Mouse (Mus musculus) kidney, adult 18-20 months (tissue): ENCODE measurements around the gene Zfp146.
A peak's percentile ranks its signal among the peaks of the same experiment; 100 is the strongest.
"Not testable (repeated sequence)": the region's sequence is repeated elsewhere in the genome, so short reads cannot be mapped to it uniquely, and the experiment has no call there.

Experiments
- DNase-seq: peaks from one replicate; pipeline ENCODE4 v3.0.0; 2021

Zfp146 gene

DNA sequence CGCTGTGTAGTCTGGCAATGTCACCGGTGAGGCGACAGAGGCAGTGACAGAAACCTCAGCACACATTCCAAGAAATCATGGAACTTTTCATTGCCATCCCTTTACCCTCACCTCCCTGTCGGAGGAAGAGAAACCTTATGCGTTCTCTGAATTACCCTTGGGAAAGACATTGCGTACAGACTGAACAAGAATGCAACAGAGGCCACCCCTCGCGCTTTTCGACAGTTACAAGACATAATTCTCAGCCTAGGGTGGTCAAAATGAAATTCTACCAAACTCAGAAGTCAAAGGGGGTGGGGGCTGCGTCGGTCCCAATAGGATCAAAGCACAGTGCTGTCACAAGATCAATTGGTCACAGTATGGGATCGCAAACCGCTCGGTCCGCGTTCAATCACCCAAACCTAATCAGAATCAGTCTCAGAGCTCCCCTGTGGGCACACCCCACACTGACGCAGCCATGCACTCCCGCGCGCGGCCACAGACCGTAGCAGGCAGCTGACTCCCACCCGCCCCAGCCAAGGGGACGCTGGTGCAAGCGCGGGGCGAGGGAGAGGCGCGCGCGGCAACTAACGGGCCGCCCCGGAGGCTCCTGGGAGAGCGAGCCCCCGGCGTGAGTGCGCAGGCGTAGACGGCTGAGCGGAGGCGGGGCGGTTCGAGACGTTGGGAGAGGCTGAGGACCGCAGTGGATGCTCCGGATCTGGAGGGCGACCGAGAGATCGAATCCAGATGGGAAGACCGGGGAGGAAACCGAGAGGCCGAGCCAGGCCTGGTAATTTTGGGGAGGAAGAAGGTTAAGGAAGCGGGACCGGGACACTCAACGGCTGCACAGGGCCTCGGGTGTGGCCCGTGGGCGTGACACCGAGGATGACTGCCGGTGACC lies 48.0 kb downstream of the Zfp146 start, which contains the start of gene Zfp382:
TSS of gene Zfp382 (plus strand) at position 635 of the 880 bp plus-strand sequence.
- DNase-seq, result peak; percentile 87

DNA sequence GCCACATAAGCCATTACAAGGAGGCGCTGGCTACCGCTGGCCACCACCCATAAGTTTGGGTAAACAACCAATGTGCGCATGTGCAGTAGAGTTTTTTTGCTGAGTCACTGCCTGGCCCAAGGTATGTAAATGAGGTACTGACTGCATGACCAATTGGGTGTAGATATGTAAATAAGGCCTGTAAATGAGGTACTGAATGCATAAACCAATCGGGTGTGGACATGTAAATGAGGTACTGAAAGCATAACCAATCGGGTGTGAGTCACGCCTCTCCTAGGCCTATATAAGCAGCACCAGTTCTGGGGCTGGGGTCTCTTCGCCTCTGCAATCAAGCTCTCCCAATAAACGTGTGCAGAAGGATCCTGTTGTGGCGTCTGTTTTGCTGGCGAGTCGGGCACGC lies 51.6 kb downstream of the Zfp146 start:
- DNase-seq, result not testable (repeated sequence)

DNA sequence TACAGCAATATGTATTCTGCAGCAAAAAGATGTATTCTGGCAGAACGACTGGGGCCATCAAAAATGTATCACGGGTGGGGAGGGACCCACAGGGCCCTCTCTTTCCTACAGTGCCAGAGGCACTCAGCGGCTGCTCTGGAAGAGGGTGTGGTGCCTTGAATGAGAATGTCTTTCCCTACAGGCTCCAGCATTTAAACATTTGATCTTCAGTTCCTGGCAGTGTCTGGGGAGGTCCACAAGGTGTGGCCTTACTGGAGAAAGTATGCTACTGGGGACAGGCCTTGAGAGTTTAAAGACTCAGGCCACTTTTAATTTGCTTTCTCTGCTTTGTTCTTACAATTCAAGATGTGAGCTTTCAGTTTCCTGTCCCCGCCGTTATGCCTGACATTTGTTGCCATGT lies 53.5 kb downstream of the Zfp146 start:
- no peak for DNase-seq
